Mouse (Mus musculus) lung, adult 2 months (tissue): ENCODE measurements around the gene Krtcap3. TPM values are rescaled to one million over a fixed set of nuclear protein-coding genes. Genes with fewer than 3 reads are reported as not detected.
"Not testable (repeated sequence)": the region's sequence is repeated elsewhere in the genome, so short reads cannot be mapped to it uniquely, and the experiment has no call there.

Source experiments
- DNase-seq: peaks from one replicate; pipeline ENCODE4 v3.0.0; 2022
- H3K4me1 ChIP-seq: fragments of 200-500 bp; 2 replicates; pipeline ENCODE4 v1.6.1; 2011; ENCODE audit warnings: low read length; ENCODE audit not compliant: control insufficient read depth, insufficient read depth
- H3K4me3 ChIP-seq: fragments of 200-500 bp; replicated peaks from 2 replicates; pipeline ENCODE3; 2011; ENCODE audit warnings: low read depth, mild to moderate bottlenecking, control low read depth, low read length; ENCODE audit errors: extremely low read depth
- CTCF ChIP-seq: fragments of 200-500 bp; IDR thresholded peaks from 2 replicates; pipeline ENCODE4 v1.5.1; 2011; ENCODE audit warnings: mild to moderate bottlenecking, low read length, control low read depth; ENCODE audit not compliant: insufficient read depth
- POLR2A ChIP-seq: fragments of 200-500 bp; IDR thresholded peaks from 2 replicates; pipeline ENCODE4 v1.6.1; 2011; ENCODE audit warnings: low read depth, mild to moderate bottlenecking, control low read depth, low read length, borderline replicate concordance; ENCODE audit errors: extremely low read depth
- WGBS: fragments of 180-500 bp; shearing (Covaris S2); methylation state at CpG from one replicate; pipeline ENCODE4 v1.1.7; 2018; 5-methylcytosine and 5-hydroxymethylcytosine counted together
- polyA plus RNA-seq: library from polyadenylated mRNA; depleted of rRNA; stranded (reverse); fragments of >200 nt; gene quantifications from 2 replicates; pipeline ENCODE4 v1.2.3, GENCODE M21; 2012; rRNA removed

Krtcap3 gene
- polyA plus RNA-seq: 71.3 and 75.9 TPM in 2 replicates

- Histone ChIP-seq H3K4me1 (peaks cover 8% of the 10 kb centered on the region), H3K4me3 (peak within 1 kb of the TSS; percentile 45)
- DNase-seq: peak; percentile 68
- no peak for TF ChIP-seq CTCF
- TF ChIP-seq POLR2A: peak; percentile 45; the same call in 1 of the 2 replicates
- WGBS: 53% methylated on average over 47 of the region's 47 CpGs
These were observed at the start of gene Krtcap3 for GRCm38 (mm10) chr5:31251541-31252101. Krtcap3 (plus strand) TSS chr5:31251691.

GRCm38 (mm10) chr5:31201742-31202590, 49.5 kb upstream of the Krtcap3 start, which contains the start of gene Zfp513:
Zfp513 (minus strand) TSS chr5:31202303.
- WGBS: under 1% methylated on average over 53 of the region's 53 CpGs
- TF ChIP-seq POLR2A (peak; percentile 93), CTCF (no peak)
- H3K4me1 ChIP-seq: no peaks in the 10 kb centered on the region; the same call in 1 of the 2 replicates
- H3K4me3 ChIP-seq: peak within 1 kb of the TSS; percentile 83
- DNase-seq: peak; percentile 92

GRCm38 (mm10) chr5:31202933-31203332, 48.6 kb upstream of the Krtcap3 start:
- no peak for DNase-seq
- H3K4me3 ChIP-seq: no peak overlapping the region
- 89% methylated on average over 7 of the region's 7 CpGs for WGBS
- no peaks in the 10 kb centered on the region; the same call in 1 of the 2 replicates for H3K4me1 ChIP-seq
- no peak for TF ChIP-seq POLR2A
- no peak for TF ChIP-seq CTCF

- Histone ChIP-seq H3K4me3 (no peak overlapping the region), H3K4me1 (no peaks in the 10 kb centered on the region; the same call in 1 of the 2 replicates)
- no peak for DNase-seq
- TF ChIP-seq POLR2A: no peak
- TF ChIP-seq CTCF: no peak
- WGBS: 87% methylated on average over 2 of the region's 2 CpGs
These were observed 47.6 kb upstream of the Krtcap3 start for GRCm38 (mm10) chr5:31203866-31204265.

- TF ChIP-seq POLR2A (no peak), CTCF (no peak)
- no peak overlapping the region for H3K4me3 ChIP-seq
- WGBS: 92% methylated on average over 6 of the region's 6 CpGs
- DNase-seq: no peak
- no peaks in the 10 kb centered on the region; the same call in 1 of the 2 replicates for H3K4me1 ChIP-seq
These were observed 47.1 kb upstream of the Krtcap3 start for GRCm38 (mm10) chr5:31204421-31204820.

GRCm38 (mm10) chr5:31216554-31216953, 34.9 kb upstream of the Krtcap3 start:
- not testable (repeated sequence) for H3K4me3 ChIP-seq, H3K4me1 ChIP-seq, DNase-seq
- 86% methylated on average over 6 of the region's 6 CpGs for WGBS

- no peak overlapping the region for H3K4me3 ChIP-seq
- TF ChIP-seq CTCF (no peak), POLR2A (no peak)
- whole genome bisulfite sequencing: 43% methylated on average over 7 of the region's 7 CpGs
- no peak for DNase-seq
- H3K4me1 ChIP-seq: peaks cover 6% of the 10 kb centered on the region; the same call in 1 of the 2 replicates
These were observed 33.2 kb upstream of the Krtcap3 start for GRCm38 (mm10) chr5:31218294-31218693.

GRCm38 (mm10) chr5:31219070-31219469, 32.4 kb upstream of the Krtcap3 start:
- no peak for DNase-seq
- TF ChIP-seq POLR2A (no peak), CTCF (no peak)
- whole genome bisulfite sequencing: 2% methylated on average over 2 of the region's 2 CpGs
- H3K4me1 ChIP-seq: peaks cover 6% of the 10 kb centered on the region; the same call in 1 of the 2 replicates
- no peak overlapping the region for H3K4me3 ChIP-seq

GRCm38 (mm10) chr5:31219474-31219873, 32.0 kb upstream of the Krtcap3 start:
- DNase-seq: no peak
- TF ChIP-seq POLR2A (no peak), CTCF (no peak)
- 1% methylated on average over 11 of the region's 11 CpGs for WGBS
- H3K4me1 ChIP-seq: peaks cover 6% of the 10 kb centered on the region; the same call in 1 of the 2 replicates
- H3K4me3 ChIP-seq: peak overlapping the region; percentile 80
